Mouse (Mus musculus) ovary, postnatal 10 days (tissue): ENCODE data around the gene Pkd1.
A peak's percentile ranks its signal among the peaks of the same experiment; 100 is the strongest.

Source experiments
- DNase-seq: peaks from one replicate; pipeline ENCODE4 v3.0.0; 2022; ENCODE audit warnings: low spot score

Pkd1 gene

GRCm38 (mm10) chr17:24608370-24608769, 58.7 kb downstream of the Pkd1 start:
- no peak for DNase-seq

GRCm38 (mm10) chr17:24608874-24609273, 59.2 kb downstream of the Pkd1 start:
- DNase-seq = no peak

GRCm38 (mm10) chr17:24610711-24611110, 61.1 kb downstream of the Pkd1 start:
- no peak for DNase-seq

DNA sequence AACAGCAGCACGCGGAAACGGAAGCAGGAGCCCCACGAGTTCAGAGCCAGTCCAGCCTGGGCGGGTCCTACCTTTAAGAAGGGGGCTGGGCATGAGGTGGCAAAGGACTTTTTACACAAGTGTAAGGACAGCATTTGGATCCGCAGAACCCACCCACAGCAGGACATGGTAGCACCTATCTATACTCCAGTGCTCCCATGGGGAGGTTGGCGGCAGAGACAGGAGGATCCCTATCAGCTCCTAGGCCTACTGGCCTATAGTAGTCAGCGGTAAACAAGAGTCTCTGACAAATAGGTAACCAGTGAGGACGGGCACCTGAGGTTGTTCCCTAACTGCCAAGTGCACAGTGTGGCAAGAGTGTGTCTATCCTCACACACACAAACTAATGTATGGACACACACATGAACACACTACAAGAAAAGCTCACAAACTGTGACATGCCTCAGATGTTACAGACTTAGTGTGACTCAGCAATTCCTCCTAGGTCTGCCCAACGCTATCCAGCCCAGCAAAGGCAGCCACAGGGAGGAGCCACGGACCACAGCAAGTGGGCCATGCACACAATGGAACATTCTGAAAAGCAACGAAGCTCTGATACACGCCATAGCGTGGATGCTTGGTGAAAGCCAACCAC, 68.0 kb downstream of the Pkd1 start:
- DNase-seq = no peak

- no peak for DNase-seq
These were observed 75.8 kb downstream of the Pkd1 start for GRCm38 (mm10) chr17:24625472-24625871.

DNA sequence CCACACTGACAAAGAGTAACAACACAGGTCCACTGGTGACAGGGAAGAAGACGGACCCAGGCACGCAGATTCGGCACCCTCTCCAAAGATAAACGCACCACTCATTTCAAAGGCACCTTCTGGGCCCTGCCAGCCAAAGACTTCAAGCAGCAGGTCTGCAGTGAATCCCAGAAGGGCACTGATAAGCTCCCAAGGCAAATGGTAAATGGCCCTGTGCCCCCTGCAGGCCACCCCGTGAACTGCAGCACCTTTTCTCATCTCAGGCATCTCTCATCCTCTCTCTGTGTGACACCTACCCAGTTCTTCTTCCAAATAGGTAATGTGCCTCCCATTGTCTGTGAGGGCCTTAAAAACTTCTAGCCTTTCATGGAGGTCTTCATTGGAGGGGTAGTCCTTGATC, 79.0 kb downstream of the Pkd1 start:
- DNase-seq = no peak

DNA sequence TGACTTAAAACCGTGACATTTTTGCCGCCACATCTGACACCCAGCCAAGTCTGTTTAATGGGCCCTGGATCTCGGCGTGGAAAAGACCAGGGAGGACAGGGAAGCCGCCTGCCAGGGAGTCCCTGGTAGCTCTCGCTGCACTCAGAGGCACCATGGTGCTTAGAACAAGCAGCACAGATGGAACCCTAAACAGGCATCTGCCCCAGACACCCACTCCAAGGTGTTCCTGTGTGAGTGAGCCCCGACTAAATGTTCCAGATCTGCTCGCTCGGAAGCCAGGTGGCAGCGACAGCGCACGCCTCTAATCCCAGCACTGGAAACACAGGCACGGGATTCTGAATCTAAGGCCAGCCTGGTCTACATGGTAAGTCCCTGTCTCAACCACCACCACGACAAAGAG, 80.4 kb downstream of the Pkd1 start:
- DNase-seq = no peak

- peak; percentile 71 for DNase-seq
These were observed 82.7 kb downstream of the Pkd1 start, which contains the start of the genes Tsc2 and Nthl1 for GRCm38 (mm10) chr17:24632167-24632812. Tsc2 (minus strand) TSS chr17:24632630. Nthl1 (plus strand) TSS chr17:24632680.

GRCm38 (mm10) chr17:24632813-24633449, 83.3 kb downstream of the Pkd1 start:
- no peak for DNase-seq

GRCm38 (mm10) chr17:24633831-24634230, 84.2 kb downstream of the Pkd1 start:
- DNase-seq = no peak

GRCm38 (mm10) chr17:24635024-24635423, 85.4 kb downstream of the Pkd1 start:
- no peak for DNase-seq

DNA sequence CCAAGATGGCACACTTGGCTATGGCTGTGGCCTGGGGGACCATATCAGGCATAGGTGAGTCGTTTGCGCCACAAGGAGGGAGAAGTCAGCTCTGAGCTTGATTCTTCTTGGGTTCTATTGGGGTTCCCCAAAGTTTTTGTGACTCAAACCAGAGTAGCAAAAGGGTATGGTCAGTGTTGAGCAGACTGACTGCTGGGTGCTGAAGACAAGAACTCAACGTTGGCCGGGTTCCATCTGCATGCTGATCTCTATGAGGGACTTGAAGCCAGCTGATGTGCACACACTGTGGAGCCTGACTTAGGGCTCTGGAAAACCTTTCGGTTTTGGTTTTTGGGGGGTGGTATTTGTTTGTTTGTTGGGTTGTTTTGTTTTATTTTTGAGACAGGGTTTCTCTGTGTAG, 86.1 kb downstream of the Pkd1 start:
- DNase-seq = no peak

DNA sequence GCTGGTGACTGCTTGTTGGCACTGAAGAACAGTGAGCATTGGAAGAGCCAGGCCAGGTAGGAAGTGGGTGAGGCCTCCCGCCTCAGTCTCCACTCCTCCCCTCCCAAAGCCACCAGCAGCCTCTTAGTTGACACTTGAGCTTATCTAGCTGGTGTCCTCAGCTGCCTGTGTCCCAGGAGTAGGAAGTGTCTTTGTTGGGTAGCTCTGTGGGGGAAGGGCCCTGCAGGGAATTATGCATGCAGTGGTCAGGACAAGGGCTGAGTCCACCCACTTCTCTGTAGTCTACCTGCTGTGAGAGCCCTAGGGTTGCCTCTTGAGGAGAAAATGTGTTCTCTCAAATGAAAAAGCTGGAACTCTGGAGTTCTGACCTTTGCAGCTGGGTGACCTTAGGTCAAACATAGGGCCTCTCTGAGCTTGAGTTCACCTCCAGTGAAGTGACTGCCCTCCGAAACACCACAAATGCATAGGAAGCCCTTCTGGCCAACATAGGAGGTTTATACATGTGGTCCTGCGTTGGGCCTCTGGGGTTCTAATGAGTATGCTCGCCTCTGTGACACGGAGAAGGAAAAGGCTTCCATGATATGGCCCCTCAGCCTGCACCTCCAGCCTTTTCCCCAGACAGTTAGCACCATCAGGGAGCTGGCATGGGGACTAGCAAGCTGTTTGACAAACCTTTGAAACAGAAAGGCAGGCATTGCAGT, 87.3 kb downstream of the Pkd1 start:
- DNase-seq = no peak

DNA sequence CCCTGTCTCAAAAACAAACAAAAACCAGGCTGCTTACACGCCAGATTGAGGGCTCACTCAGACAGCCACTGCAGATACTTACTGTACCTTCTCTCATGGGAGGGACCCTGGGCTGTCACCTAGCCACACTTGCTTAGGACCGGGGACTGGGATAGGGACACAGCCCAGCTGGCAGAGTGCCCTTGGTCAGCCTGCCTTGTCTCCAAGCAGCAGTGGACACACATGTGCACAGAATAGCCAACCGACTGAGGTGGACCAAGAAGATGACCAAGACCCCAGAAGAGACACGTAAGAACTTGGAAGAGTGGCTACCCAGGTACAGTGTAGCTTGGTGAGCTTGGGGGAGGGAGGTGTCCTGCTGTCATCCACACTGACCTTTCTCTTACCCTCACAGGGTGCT, 88.6 kb downstream of the Pkd1 start:
- DNase-seq = no peak

- DNase-seq = peak; percentile 30
These were observed 89.2 kb downstream of the Pkd1 start for GRCm38 (mm10) chr17:24638840-24639239.

DNA sequence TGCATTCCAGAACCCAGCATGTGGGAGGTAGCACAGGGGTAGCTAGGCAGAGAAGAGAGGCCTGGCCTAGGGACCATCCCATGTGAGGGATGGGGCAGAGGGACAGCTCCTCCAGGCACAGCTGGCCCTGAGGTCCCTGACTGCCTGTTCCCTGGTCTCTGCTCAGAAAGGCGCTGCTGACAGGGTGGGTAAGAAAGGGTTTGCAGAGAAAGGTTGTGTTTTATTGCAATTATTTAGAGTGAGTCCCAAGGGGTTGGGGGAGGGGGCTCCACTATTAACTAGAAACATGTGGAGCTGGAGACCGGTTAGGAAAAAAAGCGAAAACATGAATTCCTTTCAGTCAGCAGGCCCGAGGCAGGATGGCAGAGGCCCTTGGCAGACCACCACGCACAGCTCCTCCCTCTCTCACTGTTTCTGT, 89.9 kb downstream of the Pkd1 start:
- no peak for DNase-seq

- no peak for DNase-seq
These were observed 90.5 kb downstream of the Pkd1 start for GRCm38 (mm10) chr17:24640119-24640518.

- no peak for DNase-seq
These were observed 90.9 kb downstream of the Pkd1 start for GRCm38 (mm10) chr17:24640581-24640980.

DNA sequence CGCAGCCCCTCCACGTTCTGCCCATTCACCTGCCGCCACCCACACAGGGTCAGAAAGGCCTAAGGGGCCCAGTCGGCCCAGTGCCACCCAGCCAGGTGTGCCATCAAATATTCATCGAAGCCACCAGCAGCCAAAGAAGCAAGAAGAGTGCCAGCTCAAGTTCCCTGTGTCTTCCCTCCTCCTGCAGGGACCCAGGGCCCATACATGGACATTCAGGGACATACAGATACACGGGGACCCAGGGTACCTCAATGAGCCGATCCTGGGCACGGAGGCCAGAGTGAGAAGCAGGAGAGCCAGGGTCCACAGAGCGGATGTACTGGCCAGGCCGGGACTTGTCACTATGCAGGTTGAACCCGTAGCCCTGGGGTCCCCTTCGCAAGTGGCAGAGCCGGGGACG, 92.3 kb downstream of the Pkd1 start:
- DNase-seq = no peak

DNA sequence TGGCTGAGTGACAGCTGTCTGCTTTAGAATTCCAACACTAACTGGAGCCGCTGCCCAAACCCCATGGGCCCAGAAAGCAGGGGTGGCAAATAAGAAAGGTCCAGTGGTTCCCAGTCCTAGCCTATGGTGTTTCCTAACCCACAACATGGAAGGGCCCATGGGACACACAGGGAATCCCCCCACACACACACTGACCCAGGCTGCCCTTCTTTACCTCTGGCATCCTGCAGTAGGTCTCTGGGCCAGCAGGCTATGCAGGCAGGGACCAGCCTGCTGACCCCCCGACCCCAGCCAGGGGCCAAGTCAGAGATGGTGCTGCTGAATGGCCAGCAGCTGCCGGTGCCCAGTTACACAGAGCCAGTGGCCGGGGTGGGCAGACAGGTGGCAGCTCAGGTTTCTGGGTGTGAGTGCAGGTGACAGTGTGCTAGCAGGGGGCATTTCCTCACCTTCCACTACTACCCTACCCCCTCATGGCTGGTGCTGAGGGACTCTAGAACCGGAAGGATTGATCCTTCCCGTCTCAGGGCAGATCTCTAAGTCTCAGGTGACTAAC, 93.2 kb downstream of the Pkd1 start:
- no peak for DNase-seq

DNA sequence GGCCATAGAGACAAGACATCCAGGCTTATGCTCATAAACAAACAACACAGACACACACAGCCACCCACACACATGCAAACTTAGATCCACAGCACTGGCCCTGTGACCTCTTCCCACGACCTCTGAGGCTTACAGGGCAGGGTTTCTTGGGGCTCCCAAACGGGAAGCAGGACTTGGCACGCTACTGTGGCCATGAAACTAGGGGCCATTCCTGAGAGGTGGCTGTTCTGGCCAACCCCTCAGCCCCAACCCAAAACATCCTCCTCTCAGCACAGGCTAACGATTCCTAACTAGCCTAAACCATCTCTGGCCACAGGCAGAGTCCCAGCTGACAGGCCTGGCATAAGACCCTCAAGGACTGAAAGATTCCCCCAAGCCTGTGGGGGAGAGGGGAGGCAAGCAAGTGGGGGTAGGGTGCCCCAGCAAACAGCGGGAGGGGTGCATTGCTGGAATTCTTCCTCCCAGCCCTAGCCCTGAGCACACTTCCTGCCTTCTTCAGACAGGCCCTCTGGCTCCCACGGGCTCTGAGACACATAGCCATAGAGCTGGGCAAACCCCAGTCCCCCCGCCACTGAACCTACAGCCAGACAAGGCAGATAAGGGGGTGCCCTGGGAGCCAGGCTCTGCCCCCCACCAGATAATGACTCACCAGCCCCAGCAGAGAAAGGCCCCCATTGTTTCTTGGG, 94.5 kb downstream of the Pkd1 start:
- no peak for DNase-seq
